Mouse (Mus musculus) G1E (cell line): ENCODE data around the gene Flt3l. TPM values are rescaled to one million over a fixed set of nuclear protein-coding genes. Genes with fewer than 3 reads are reported as not detected.
A peak's percentile ranks its signal among the peaks of the same experiment; 100 is the strongest.
"Not testable (repeated sequence)": the region's sequence is repeated elsewhere in the genome, so short reads cannot be mapped to it uniquely, and the experiment has no call there.

Experiments
- ATAC-seq: 2 replicates; pipeline ENCODE4 v1.8.0; 2016; ENCODE audit warnings: mild to moderate bottlenecking; ENCODE audit not compliant: insufficient number of reproducible peaks, poor library complexity, low FRiP score, severe bottlenecking; ENCODE audit errors: extremely low read depth
- DNase-seq: peaks from one replicate; pipeline ENCODE4 v3.0.0; 2012; ENCODE audit warnings: low spot score
- H3K27me3 ChIP-seq: 2 replicates; pipeline ENCODE4 v1.6.1; 2012; ENCODE audit warnings: mild to moderate bottlenecking, low read length, inconsistent platforms; ENCODE audit not compliant: insufficient read depth
- H3K36me3 ChIP-seq: replicated peaks from 2 replicates; pipeline ENCODE3; 2012; ENCODE audit warnings: mild to moderate bottlenecking, inconsistent platforms
- H3K4me1 ChIP-seq: 2 replicates; pipeline ENCODE4 v1.6.1; 2012; ENCODE audit warnings: low read depth, low read length, inconsistent platforms, mixed read lengths; ENCODE audit not compliant: insufficient read depth
- H3K4me3 ChIP-seq: 2 replicates; pipeline ENCODE4 v1.5.1; 2012; ENCODE audit warnings: low read depth, mild to moderate bottlenecking, inconsistent platforms, low read length, moderate library complexity, mixed read lengths
- H3K9me3 ChIP-seq: replicated peaks from 2 replicates; pipeline ENCODE4 v1.6.1; 2012; ENCODE audit warnings: inconsistent platforms
- CTCF ChIP-seq: IDR thresholded peaks from 2 replicates; pipeline ENCODE4 v1.5.1; 2012; ENCODE audit warnings: low read depth, low read length, inconsistent platforms, mixed read lengths
- GATA1 ChIP-seq: IDR thresholded peaks from 2 replicates; pipeline ENCODE4 v1.6.1; 2012; ENCODE audit warnings: borderline replicate concordance, low read length, inconsistent platforms, mixed read lengths
- GATA2 ChIP-seq: IDR thresholded peaks from 2 replicates; pipeline ENCODE4 v1.6.1; 2012; ENCODE audit warnings: low read depth, low read length, inconsistent platforms, borderline replicate concordance
- POLR2AphosphoS5 ChIP-seq: IDR thresholded peaks from 2 replicates; pipeline ENCODE4 v1.6.1; 2012; ENCODE audit warnings: low read depth, low read length, inconsistent platforms; ENCODE audit not compliant: insufficient replicate concordance
- TAL1 ChIP-seq: conservative IDR thresholded peaks from 2 replicates; pipeline ENCODE4 v1.6.1; 2012; ENCODE audit warnings: low read depth, low read length, inconsistent platforms, mixed read lengths
- polyA plus RNA-seq: library from polyadenylated mRNA; stranded (reverse); fragments of >175 nt; gene quantifications from 2 replicates; pipeline ENCODE4 v1.2.3, GENCODE M21; 2012
- total RNA-seq, 2 experiments: library from RNA; stranded (forward) in 1 of 2; stranded (reverse) in 1 of 2; fragments of 200-1000 nt in 1 of 2; fragments of >200 nt in 1 of 2; fragmentation: Nextera tagmentation in 1 of 2; gene quantifications; 2 replicates each; pipeline ENCODE4 v1.2.3; 2014 to 2017

The Flt3l gene
- total and polyA plus RNA-seq, 3 experiments = 38.8 to 75.7 (median 41.0) TPM

DNA sequence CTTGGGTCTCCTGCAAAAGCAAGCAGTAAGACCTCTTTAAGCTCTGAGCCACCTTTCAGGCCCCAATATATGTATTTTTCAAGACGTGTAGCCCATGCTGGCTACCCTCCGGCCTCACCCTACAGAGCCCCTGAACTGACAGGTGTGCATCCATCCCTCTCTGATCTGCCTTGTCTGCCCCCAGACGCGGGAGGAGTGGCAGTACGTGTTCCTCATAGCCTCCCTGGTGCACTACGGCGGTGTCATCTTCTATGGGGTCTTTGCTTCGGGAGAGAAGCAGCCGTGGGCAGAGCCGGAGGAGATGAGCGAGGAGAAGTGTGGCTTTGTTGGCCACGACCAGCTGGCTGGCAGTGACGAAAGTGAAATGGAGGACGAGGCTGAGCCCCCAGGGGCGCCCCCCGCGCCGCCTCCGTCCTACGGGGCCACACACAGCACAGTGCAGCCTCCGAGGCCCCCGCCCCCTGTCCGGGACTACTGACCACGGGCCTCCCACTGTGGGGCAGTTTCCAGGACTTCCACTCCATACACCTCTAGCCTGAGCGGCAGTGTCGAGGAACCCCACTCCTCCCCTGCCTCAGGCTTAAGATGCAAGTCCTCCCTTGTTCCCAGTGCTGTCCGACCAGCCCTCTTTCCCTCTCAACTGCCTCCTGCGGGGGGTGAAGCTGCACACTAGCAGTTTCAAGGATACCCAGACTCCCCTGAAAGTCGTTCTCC lies 38.5 kb upstream of the Flt3l start:
- H3K9me3 ChIP-seq = peaks cover 14% of the 10 kb centered on the region
- ATAC-seq (no peak), DNase-seq (no peak)
- peaks cover 64% of the 10 kb centered on the region for H3K27me3 ChIP-seq
- TF ChIP-seq GATA1 (no peak), TAL1 (no peak), POLR2AphosphoS5 (no peak), GATA2 (no peak), CTCF (no peak)
- no peak overlapping the region; the same call in 1 of the 2 replicates for H3K4me3 ChIP-seq
- H3K36me3 ChIP-seq = no peaks in the 10 kb centered on the region
- H3K4me1 ChIP-seq = peaks cover 19% of the 10 kb centered on the region

DNA sequence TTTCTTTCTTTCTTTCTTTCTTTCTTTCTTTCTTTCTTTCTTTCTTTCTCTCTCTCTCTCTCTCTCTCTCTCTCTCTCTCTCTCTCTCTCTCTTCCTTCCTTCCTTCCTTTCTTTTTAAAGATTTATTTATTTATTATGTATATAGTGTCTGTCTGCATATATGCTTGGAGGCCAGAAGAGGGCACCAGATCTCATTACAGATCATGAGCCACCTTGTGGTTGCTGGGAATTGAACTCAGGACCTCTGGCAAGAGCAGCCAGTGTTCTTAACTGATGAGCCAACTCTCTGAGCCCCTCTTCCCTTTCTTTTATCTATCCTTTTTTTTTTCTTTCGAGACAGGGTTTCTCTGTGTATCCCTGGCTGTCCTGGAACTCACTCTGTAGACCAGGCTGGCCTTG lies 37.5 kb upstream of the Flt3l start:
- not testable (repeated sequence) for H3K4me3 ChIP-seq, ATAC-seq, H3K36me3 ChIP-seq, DNase-seq
- Histone ChIP-seq H3K9me3 (peaks cover 21% of the 10 kb centered on the region), H3K4me1 (peaks cover 19% of the 10 kb centered on the region), H3K27me3 (peaks cover 58% of the 10 kb centered on the region)

DNA sequence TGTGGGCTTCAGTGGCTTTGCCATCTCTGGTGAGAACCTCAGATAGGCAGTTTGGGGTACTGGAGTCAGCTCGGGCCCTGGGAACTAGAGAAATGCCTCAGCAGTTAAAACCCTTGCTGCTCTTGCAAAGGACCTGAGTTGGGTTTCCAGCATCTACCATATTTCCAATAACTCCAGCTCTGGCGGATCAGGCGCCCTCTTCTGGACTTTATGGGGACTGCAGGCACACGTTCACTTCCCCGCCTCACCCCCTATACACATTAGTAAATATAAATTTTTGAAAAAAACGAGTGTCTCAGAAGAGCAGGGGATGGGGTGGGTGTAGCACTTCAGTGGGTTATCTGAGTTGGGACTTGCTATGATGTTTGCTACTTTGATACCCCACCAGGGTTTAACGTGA lies 36.7 kb upstream of the Flt3l start:
- DNase-seq (no peak), ATAC-seq (no peak)
- H3K36me3 ChIP-seq = no peaks in the 10 kb centered on the region
- peaks cover 18% of the 10 kb centered on the region for H3K4me1 ChIP-seq
- peaks cover 25% of the 10 kb centered on the region for H3K9me3 ChIP-seq
- TF ChIP-seq CTCF (0 out of 2 replicates have a peak, but pooled peaks have one; percentile 17), GATA2 (no peak)
- H3K27me3 ChIP-seq = peaks cover 57% of the 10 kb centered on the region
- H3K4me3 ChIP-seq = no peak overlapping the region

DNA sequence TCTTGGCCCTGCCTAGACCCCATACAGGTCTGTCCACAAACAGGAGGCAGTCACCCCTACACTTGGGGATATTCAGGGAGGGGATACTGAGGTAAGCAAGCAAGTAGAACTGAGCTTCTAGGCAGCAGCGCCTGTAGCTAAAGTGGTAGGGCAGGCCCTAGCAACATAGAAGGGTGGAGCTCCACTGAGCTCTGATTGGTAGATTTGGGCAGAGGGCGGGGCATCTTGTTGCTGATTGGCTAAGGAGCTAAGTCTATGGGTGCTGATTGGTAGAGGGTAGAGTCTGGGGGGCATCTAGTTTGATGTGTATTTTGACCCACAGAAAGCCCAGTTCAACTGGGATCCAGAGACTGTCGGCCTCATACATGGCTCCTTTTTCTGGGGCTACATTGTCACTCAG lies 33.3 kb upstream of the Flt3l start:
- Histone ChIP-seq H3K4me1 (peaks cover 13% of the 10 kb centered on the region; the same call in 1 of the 2 replicates), H3K4me3 (no peak overlapping the region), H3K9me3 (peaks cover 25% of the 10 kb centered on the region), H3K27me3 (peaks cover 55% of the 10 kb centered on the region), H3K36me3 (no peaks in the 10 kb centered on the region)
- DNase-seq (no peak), ATAC-seq (no peak)
- TF ChIP-seq GATA1 = no peak
- TF ChIP-seq CTCF = no peak
- TF ChIP-seq GATA2 = no peak
- TF ChIP-seq POLR2AphosphoS5 = no peak
- TF ChIP-seq TAL1 = no peak

DNA sequence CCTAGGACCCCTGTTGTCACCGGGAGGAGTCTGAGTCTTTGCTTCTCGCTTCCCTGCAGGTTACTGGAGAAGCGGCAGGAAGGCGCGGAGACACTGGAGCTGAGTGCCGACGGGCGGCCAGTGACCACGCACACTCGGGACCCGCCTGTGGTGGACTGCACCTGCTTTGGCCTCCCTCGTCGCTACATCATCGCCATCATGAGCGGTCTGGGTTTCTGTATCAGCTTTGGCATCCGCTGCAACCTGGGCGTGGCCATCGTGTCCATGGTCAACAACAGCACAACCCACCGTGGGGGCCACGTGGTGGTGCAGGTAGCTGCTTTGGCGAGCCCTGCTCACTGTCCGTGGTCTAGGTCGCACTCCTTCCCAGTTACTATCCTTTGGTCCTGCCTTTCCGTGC lies 32.4 kb upstream of the Flt3l start:
- peaks cover 59% of the 10 kb centered on the region for H3K27me3 ChIP-seq
- no peak for ATAC-seq
- DNase-seq = no peak

DNA sequence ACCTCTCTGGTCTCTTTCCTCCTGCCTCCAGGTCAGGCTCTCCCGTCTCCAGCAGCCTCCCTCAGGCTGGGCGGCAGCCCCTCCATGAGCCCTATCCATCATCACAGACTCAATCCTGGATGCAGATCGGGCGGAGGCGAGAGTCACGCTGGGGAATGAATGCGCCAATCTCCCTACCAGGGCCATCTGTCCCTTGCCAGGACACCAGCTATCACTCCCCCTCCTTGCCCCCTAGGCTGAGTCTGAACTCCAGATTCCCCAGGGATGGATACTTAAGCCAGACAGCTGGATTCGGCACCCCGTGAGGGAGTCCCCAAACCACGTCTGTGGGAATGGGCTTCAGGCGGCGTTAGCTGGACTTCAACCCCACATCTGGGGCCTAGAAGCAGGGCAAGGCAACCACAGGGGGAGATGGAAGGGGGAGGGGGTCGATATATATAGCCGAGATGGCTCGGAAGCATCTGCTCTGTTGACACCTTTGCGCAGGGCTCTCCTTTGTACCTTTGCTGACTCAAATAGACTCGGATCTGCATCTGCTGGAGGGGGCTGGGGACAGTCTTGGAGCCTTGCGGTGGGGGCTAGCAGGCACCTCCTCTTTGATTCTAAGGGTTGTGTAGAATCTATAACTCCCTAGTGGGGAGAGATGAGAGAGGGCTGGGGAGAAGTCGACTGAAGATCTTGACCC lies 31.7 kb upstream of the Flt3l start:
- H3K27me3 ChIP-seq = peaks cover 66% of the 10 kb centered on the region
- DNase-seq = no peak
- no peak for ATAC-seq
- peaks cover 23% of the 10 kb centered on the region for H3K4me1 ChIP-seq
- TF ChIP-seq CTCF (no peak), TAL1 (no peak), GATA2 (no peak), GATA1 (no peak), POLR2AphosphoS5 (no peak)
- no peaks in the 10 kb centered on the region for H3K36me3 ChIP-seq
- H3K4me3 ChIP-seq = no peak overlapping the region
- H3K9me3 ChIP-seq = peaks cover 25% of the 10 kb centered on the region

More for the DNA sequence above, 32.4 kb upstream of the Flt3l start:
- no peak for TF ChIP-seq GATA2
- TF ChIP-seq TAL1 = no peak
- TF ChIP-seq POLR2AphosphoS5 = no peak
- no peak for TF ChIP-seq GATA1
- TF ChIP-seq CTCF = no peak
- Histone ChIP-seq H3K4me3 (no peak overlapping the region), H3K36me3 (no peaks in the 10 kb centered on the region), H3K4me1 (peaks cover 19% of the 10 kb centered on the region), H3K9me3 (peaks cover 25% of the 10 kb centered on the region)
